In genomic region chr17:56453689-56454088, GRCm38 (mm10) we compare ENCODE assay signal across 20 mouse cellular contexts. TPM values are rescaled to one million over a fixed set of nuclear protein-coding genes. Genes with fewer than 3 reads are reported as not detected.
A peak's percentile ranks its signal among the peaks of the same experiment; 100 is the strongest.
DNase-seq lines count a peak whose midpoint lies in the region; ATAC-seq and TF ChIP-seq lines count a peak whose summit lies in the region.
"Had no signal": no experiment of that assay in that cellular context is flagged by ENCODE, and none has a peak within 500 bp of the region (broad histone marks: within the 10 kb centered on the region; RNA-seq: fewer than 3 reads in every experiment).

No protein-coding gene starts in this region.

- no peaks in the 10 kb centered on the region for H3K27me3 ChIP-seq in heart, embryonic 15.5 days
- no peaks in the 10 kb centered on the region for H3K27me3 ChIP-seq in cerebellum, adult 2 months (ENCODE audit: control insufficient read depth, insufficient read depth, low read length)
- no peaks in the 10 kb centered on the region for H3K27me3 ChIP-seq in midbrain, embryonic 13.5 days
- H3K27me3 ChIP-seq: CH12.LX, Patski had no signal

- WGBS in heart, embryonic 15.5 days, result 89% methylated on average over 4 of the region's 4 CpGs
- 29% methylated on average over 4 of the region's 4 CpGs for WGBS in cerebellum, adult 2 months
- WGBS in midbrain, embryonic 13.5 days, result 43% methylated on average over 4 of the region's 4 CpGs

- peaks cover 72% of the 10 kb centered on the region for H3K36me3 ChIP-seq in heart, embryonic 15.5 days
- peaks cover 96% of the 10 kb centered on the region for H3K36me3 ChIP-seq in midbrain, embryonic 13.5 days

- H3K4me1 ChIP-seq in heart, embryonic 15.5 days (replicated peaks), result peaks cover 18% of the 10 kb centered on the region
- peaks cover 40% of the 10 kb centered on the region for H3K4me1 ChIP-seq in cerebellum, adult 2 months (ENCODE audit: control insufficient read depth, insufficient read depth, low read length)
- peaks cover 28% of the 10 kb centered on the region for H3K4me1 ChIP-seq in midbrain, embryonic 13.5 days (replicated peaks)

- H3K4me2 ChIP-seq in heart, embryonic 15.5 days, result no peak overlapping the region
- no peak overlapping the region for H3K4me2 ChIP-seq in midbrain, embryonic 13.5 days (replicated peaks)
- H3K4me2 ChIP-seq: lung, embryonic 14.5 days had no signal

- no peak overlapping the region for H3K9ac ChIP-seq in heart, embryonic 15.5 days
- H3K9ac ChIP-seq in midbrain, embryonic 13.5 days (replicated peaks), result peak overlapping the region; percentile 26; the same call in 1 of the 2 replicates
- H3K9ac ChIP-seq: lung, embryonic 14.5 days had no signal

- H3K4me3 ChIP-seq in heart, embryonic 15.5 days, result no peak overlapping the region
- no peak overlapping the region for H3K4me3 ChIP-seq in cerebellum, adult 2 months (replicated peaks; ENCODE audit: insufficient read depth, low read depth, low read length)
- H3K4me3 ChIP-seq in midbrain, embryonic 13.5 days (replicated peaks), result no peak overlapping the region
- H3K4me3 ChIP-seq: erythroblast, embryonic 14.5 days had no signal

- H3K9me3 ChIP-seq in heart, embryonic 15.5 days (replicated peaks), result no peaks in the 10 kb centered on the region
- no peaks in the 10 kb centered on the region for H3K9me3 ChIP-seq in midbrain, embryonic 13.5 days

- 0 out of 2 replicates have a peak overlapping the region, but pooled peaks have one; percentile 30 for H3K27ac ChIP-seq in heart, embryonic 15.5 days
- peak overlapping the region; percentile 64 for H3K27ac ChIP-seq in cerebellum, adult 2 months (ENCODE audit: insufficient read depth, low read length)
- H3K27ac ChIP-seq in midbrain, embryonic 13.5 days, result peak overlapping the region; percentile 15

- TF ChIP-seq POLR2A in brain, embryonic 14.5 days (IDR thresholded peaks at IDR 0.05; ENCODE audit: borderline replicate concordance, extremely low read depth, insufficient read depth, insufficient read length, poor library complexity, severe bottlenecking), result no peak
- TF ChIP-seq POLR2A in cerebellum, adult 2 months (IDR thresholded peaks at IDR 0.05; ENCODE audit: borderline replicate concordance, insufficient read depth, low read length), result no peak

- no peak for DNase-seq in heart, adult 8-10 months (ENCODE audit: low spot score)
- DNase-seq in brain, embryonic 14.5 days (ENCODE audit: low read depth), result peak; percentile 57
- DNase-seq in cerebellum, adult 2 months, result peak; percentile 73 to 80
- DNase-seq in adrenal gland, adult 8-10 months, result no peak
- DNase-seq in Muller cell, postnatal 12 days (ENCODE audit: inconsistent ontology term), result no peak
- DNase-seq: kidney, adult 11 months; liver; lung, embryonic 14.5 days; thymus, postnatal 36 days had no signal

- ATAC-seq in heart, embryonic 15.5 days (replicated peaks; ENCODE audit: insufficient number of reproducible peaks, insufficient read depth, low FRiP score, low read depth), result no peak
- peak; percentile 7; the same call in 1 of the 2 replicates for ATAC-seq in midbrain, embryonic 13.5 days
- ATAC-seq: Patski had no signal

- TF ChIP-seq CTCF in brain, embryonic 14.5 days (IDR thresholded peaks at IDR 0.05; ENCODE audit: borderline replicate concordance, extremely low read depth, insufficient read depth, insufficient read length), result no peak
- no peak for TF ChIP-seq CTCF in cerebellum, adult 2 months (IDR thresholded peaks at IDR 0.05; ENCODE audit: borderline replicate concordance, insufficient read depth, low read depth, low read length)

RNA-seq across cellular contexts. Expression of gene Ptprs, which starts 22.6 kb away (rescaled TPM):
- polyA plus RNA-seq in heart, embryonic 15.5 days (2015; fragmentation: Nextera tagmentation; extraction: Ambion mirVana), result 37.6 and 62.0 TPM in 2 replicates
- 10 to 100 TPM; 54.3 to 66.4 (median 60.0) TPM for total RNA-seq in heart, adult 8-10 months (2022)
- 1,311 and 1,669 TPM in 2 replicates for polyA plus RNA-seq in brain, embryonic 14.5 days (2012; rRNA removed)
- 478 and 518 TPM in 2 replicates for polyA plus RNA-seq in cerebellum, adult 2 months (2012; rRNA removed)
- 278 and 317 TPM in 2 replicates for polyA plus RNA-seq in midbrain, embryonic 13.5 days (2015; fragmentation: Nextera tagmentation; extraction: Ambion mirVana)
- 100 to 1,000 TPM; 253 to 392 (median 313) TPM for total RNA-seq in adrenal gland, adult 8-10 months (2022)

RNA-seq across cellular contexts. Expression of gene Znrf4, which starts 58.5 kb away (rescaled TPM):
- polyA plus RNA-seq in heart, embryonic 15.5 days (2015; fragmentation: Nextera tagmentation; extraction: Ambion mirVana), result not detected in 2 replicates
- not detected for total RNA-seq in heart, adult 8-10 months (2022)
- 0.05 TPM in 1 of 2 replicates, not detected in the other for polyA plus RNA-seq in brain, embryonic 14.5 days (2012; rRNA removed)
- polyA plus RNA-seq in cerebellum, adult 2 months (2012; rRNA removed), result not detected in 2 replicates
- polyA plus RNA-seq in midbrain, embryonic 13.5 days (2015; fragmentation: Nextera tagmentation; extraction: Ambion mirVana), result 0.17 TPM in 1 of 2 replicates, not detected in the other
- total RNA-seq in adrenal gland, adult 8-10 months (2022), result not detected
- total RNA-seq: CH12.LX; gastrocnemius, postnatal 25 days; heart, postnatal 14 days; megakaryocyte, adult 5-6 weeks; neutrophil, adult 5-6 weeks had no signal
- polyA plus RNA-seq: erythroblast, embryonic 14.5 days; large intestine, adult 2 months; lung, embryonic 14.5 days; Patski; stomach, embryonic 16.5 days had no signal

Comparison
In these comparisons a context has a peak if more than half of its experiments do, and no peak if none do; other contexts are left out.
1. DNase-seq: peak in brain, embryonic 14.5 days (single experiment) and cerebellum, adult 2 months (2 of 2); none in heart, adult 8-10 months (single experiment), adrenal gland, adult 8-10 months (single experiment) and Muller cell, postnatal 12 days (single experiment).
2. Peak in every context shown above with its lines, with median percentiles within 50 percentile points of each other: H3K27ac ChIP-seq.